8 mouse cellular contexts compared by ENCODE assay signal in genomic region chr9:20760813-20761212, GRCm38 (mm10). TPM values are rescaled to one million over a fixed set of nuclear protein-coding genes. Genes with fewer than 3 reads are reported as not detected.
DNase-seq lines count a peak whose midpoint lies in the region; ATAC-seq and TF ChIP-seq lines count a peak whose summit lies in the region.

No protein-coding gene starts in this region.

- no peak overlapping the region for H3K9ac ChIP-seq in kidney, postnatal 0 days (ENCODE audit: low read depth, low read length)

- no peaks in the 10 kb centered on the region for H3K27me3 ChIP-seq in kidney, postnatal 0 days (ENCODE audit: insufficient read depth, low read length)

- no peak overlapping the region for H3K27ac ChIP-seq in kidney, postnatal 0 days

- H3K4me1 ChIP-seq in kidney, postnatal 0 days (replicated peaks; ENCODE audit: insufficient read depth, low read length): no peaks in the 10 kb centered on the region

- DNase-seq in urinary bladder, postnatal 14 days (ENCODE audit: low spot score): peak; percentile 77
- DNase-seq in urinary bladder, postnatal 10 days (ENCODE audit: low spot score): no peak
- DNase-seq in gastrocnemius, postnatal 14 days: peak; percentile 86
- DNase-seq in kidney, postnatal 0 days (ENCODE audit: low spot score): peak; percentile 53
- DNase-seq in yolk sac, embryonic 10.5 days (ENCODE audit: low spot score): peak; percentile 17
- no peak for DNase-seq in embryo, embryonic 10.5 days (ENCODE audit: low spot score)
- no peak for DNase-seq in B cell, adult 2 months
- no peak for DNase-seq in spleen, postnatal 14 days (ENCODE audit: low spot score in 2 of 2)

- 49% methylated on average over 12 of the region's 12 CpGs for WGBS in kidney, postnatal 0 days

- intact Hi-C loops in gastrocnemius, postnatal 14 days (cut with DNase I; ENCODE audit: low total_unique reads): no loop called here

- ATAC-seq in kidney, postnatal 0 days (replicated peaks; ENCODE audit: low FRiP score, low read depth): no peak

- no peak for TF ChIP-seq CTCF in kidney, postnatal 0 days (IDR thresholded peaks at IDR 0.05; ENCODE audit: low read depth)

- no peak overlapping the region for H3K4me3 ChIP-seq in kidney, postnatal 0 days (replicated peaks; ENCODE audit: low read depth, low read length)

- no peaks in the 10 kb centered on the region for H3K9me3 ChIP-seq in kidney, postnatal 0 days (replicated peaks; ENCODE audit: low read length)

- H3K36me3 ChIP-seq in kidney, postnatal 0 days (ENCODE audit: insufficient read depth, low read length): no peaks in the 10 kb centered on the region

- no peak overlapping the region for H3K4me2 ChIP-seq in kidney, postnatal 0 days (ENCODE audit: low read length)

RNA-seq across cellular contexts. Expression of gene Olfm2, which starts 14.7 kb away (rescaled TPM):
- total RNA-seq in gastrocnemius, postnatal 14 days (2021): under 1 TPM in 1 of 2 experiments, not detected in 1; 0.29 TPM
- 3.4 and 3.6 TPM in 2 replicates for polyA plus RNA-seq in kidney, postnatal 0 days (2015; fragmentation: Nextera tagmentation; extraction: Ambion mirVana)

RNA-seq across cellular contexts. Expression of gene Col5a3, which starts 54.1 kb away (rescaled TPM):
- 10 to 100 TPM; 55.2 to 69.0 TPM for total RNA-seq in gastrocnemius, postnatal 14 days (2021)
- 0.82 and 1.2 TPM in 2 replicates for polyA plus RNA-seq in kidney, postnatal 0 days (2015; fragmentation: Nextera tagmentation; extraction: Ambion mirVana)

RNA-seq across cellular contexts. Expression of gene Rdh8, which starts 57.5 kb away (rescaled TPM):
- total RNA-seq in gastrocnemius, postnatal 14 days (2021): under 1 TPM in 1 of 2 experiments, not detected in 1; 0.22 TPM
- polyA plus RNA-seq in kidney, postnatal 0 days (2015; fragmentation: Nextera tagmentation; extraction: Ambion mirVana): not detected in 2 replicates

Comparison
In these comparisons a context has a peak if more than half of its experiments do, and no peak if none do; other contexts are left out.
1. DNase-seq: peak in urinary bladder, postnatal 14 days (single experiment), gastrocnemius, postnatal 14 days (single experiment), kidney, postnatal 0 days (single experiment) and yolk sac, embryonic 10.5 days (single experiment); none in urinary bladder, postnatal 10 days (single experiment), embryo, embryonic 10.5 days (single experiment), B cell, adult 2 months (0 of 2) and spleen, postnatal 14 days (0 of 2).